Mouse (Mus musculus) intestine, postnatal 0 days (tissue): ENCODE measurements around the gene Slc5a11. TPM values are rescaled to one million over a fixed set of nuclear protein-coding genes. Genes with fewer than 3 reads are reported as not detected.
A peak's percentile ranks its signal among the peaks of the same experiment; 100 is the strongest.

ENCODE experiments used
- ATAC-seq: fragments of 200-750 bp; cut with Nextera tagmentation; 2 replicates; pipeline ENCODE4 v1.8.0; 2017; ENCODE audit warnings: mild to moderate bottlenecking, moderate TSS enrichment, moderate library complexity
- H3K27ac ChIP-seq: fragments of 300-500 bp; sonication (generic); 2 replicates; pipeline ENCODE4 v1.5.1; 2014; ENCODE audit warnings: mild to moderate bottlenecking, low read depth, low read length, moderate library complexity
- H3K27me3 ChIP-seq: fragments of 300-500 bp; sonication (generic); replicated peaks from 2 replicates; pipeline ENCODE4 v1.6.1; 2014; ENCODE audit warnings: low read length, mixed read lengths; ENCODE audit not compliant: control insufficient read depth, insufficient read depth
- H3K36me3 ChIP-seq: fragments of 300-500 bp; sonication (generic); 2 replicates; pipeline ENCODE4 v1.6.1; 2014; ENCODE audit warnings: mild to moderate bottlenecking, moderate library complexity; ENCODE audit not compliant: control insufficient read depth, insufficient read depth
- H3K4me1 ChIP-seq: fragments of 300-500 bp; sonication (generic); replicated peaks from 2 replicates; pipeline ENCODE4 v1.6.1; 2014; ENCODE audit warnings: antibody characterized with exemption, low read length, mixed read lengths; ENCODE audit not compliant: control insufficient read depth, insufficient read depth
- H3K4me2 ChIP-seq: fragments of 300-500 bp; sonication (generic); replicated peaks from 2 replicates; pipeline ENCODE4 v1.6.1; 2014; ENCODE audit warnings: low read depth, mild to moderate bottlenecking, moderate library complexity
- H3K4me3 ChIP-seq: fragments of 300-500 bp; sonication (generic); 2 replicates; pipeline ENCODE4 v1.5.1; 2014; ENCODE audit warnings: low read depth, low read length
- H3K9ac ChIP-seq: fragments of 300-500 bp; sonication (generic); 2 replicates; pipeline ENCODE4 v1.6.1; 2014; ENCODE audit warnings: mild to moderate bottlenecking, low read depth, low read length
- H3K9me3 ChIP-seq: fragments of 300-500 bp; sonication (generic); 2 replicates; pipeline ENCODE4 v1.6.1; 2016; ENCODE audit warnings: mixed run types; ENCODE audit not compliant: control insufficient read depth
- CTCF ChIP-seq: sonication (generic); IDR thresholded peaks from 2 replicates; pipeline ENCODE4 v1.5.1; 2016; ENCODE audit warnings: low read depth, mild to moderate bottlenecking, control low read depth, antibody characterized with exemption, moderate library complexity
- WGBS: fragments of 180-500 bp; shearing (Covaris S2); extraction: QIAGEN DNeasy Blood & Tissue Kit; methylation state at CpG from one replicate; pipeline ENCODE4 v1.1.7; 2014; 5-methylcytosine and 5-hydroxymethylcytosine counted together
- polyA plus RNA-seq: library from polyadenylated mRNA; unstranded; fragments of >200 nt; fragmentation: Nextera tagmentation; extraction: Ambion mirVana; gene quantifications from 2 replicates; pipeline ENCODE4 v1.2.1, GENCODE M21; 2015

Slc5a11 gene
- polyA plus RNA-seq, 1 experiment from 2014 or later, result 25.1 TPM

DNA sequence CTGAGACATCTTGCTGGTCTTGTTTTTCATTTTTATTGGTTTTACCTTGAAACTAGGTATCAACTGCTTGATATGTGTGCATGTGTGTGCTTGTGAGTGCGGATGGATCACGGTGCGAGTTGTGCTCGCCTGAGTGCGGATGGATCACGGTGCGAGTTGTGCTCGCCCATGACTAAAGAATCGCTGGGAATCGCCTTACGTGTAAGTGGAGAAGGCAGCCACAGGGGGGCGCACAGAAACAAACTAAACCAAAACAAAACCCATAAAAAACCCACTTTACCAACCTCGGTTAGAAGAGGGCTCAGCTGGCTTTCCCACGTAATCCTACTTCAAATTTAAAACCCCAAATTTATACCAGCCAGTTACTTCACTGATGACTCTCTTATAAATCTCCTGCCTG lies 9.3 kb upstream of the Slc5a11 start:
- peak; percentile 78 for TF ChIP-seq CTCF
- 28% methylated on average over 14 of the region's 14 CpGs for WGBS
- Histone ChIP-seq H3K4me3 (no peak overlapping the region), H3K27ac (no peak overlapping the region), H3K9me3 (no peaks in the 10 kb centered on the region), H3K4me1 (no peaks in the 10 kb centered on the region; the same call in 1 of the 2 replicates), H3K4me2 (no peak overlapping the region), H3K27me3 (no peaks in the 10 kb centered on the region), H3K36me3 (no peaks in the 10 kb centered on the region), H3K9ac (no peak overlapping the region)
- ATAC-seq, result no peak

DNA sequence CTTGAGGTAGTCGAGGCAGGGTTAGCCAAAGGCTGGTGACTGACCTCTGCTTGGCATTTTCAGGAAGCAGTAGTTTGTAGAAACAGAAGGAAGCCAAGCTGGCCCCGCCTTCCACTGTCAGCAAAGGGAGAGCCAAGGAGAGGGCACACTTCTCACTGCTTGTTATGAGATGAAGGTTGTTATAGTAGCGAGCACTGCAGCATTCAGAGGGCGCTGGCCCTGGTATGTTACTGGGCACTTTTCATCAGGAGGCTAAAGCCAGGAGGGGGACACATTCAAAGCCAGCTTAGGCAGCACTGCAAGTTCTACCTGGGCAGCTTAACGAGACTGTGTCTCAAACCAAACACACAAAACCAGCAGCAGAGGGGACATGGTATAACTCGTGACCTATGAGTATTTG lies 7.0 kb upstream of the Slc5a11 start:
- Histone ChIP-seq H3K4me2 (no peak overlapping the region), H3K9me3 (no peaks in the 10 kb centered on the region), H3K4me1 (no peaks in the 10 kb centered on the region; the same call in 1 of the 2 replicates), H3K4me3 (no peak overlapping the region), H3K36me3 (no peaks in the 10 kb centered on the region), H3K27me3 (no peaks in the 10 kb centered on the region), H3K27ac (no peak overlapping the region), H3K9ac (no peak overlapping the region)
- no peak for TF ChIP-seq CTCF
- ATAC-seq, result no peak
- 55% methylated on average over 6 of the region's 6 CpGs for WGBS

DNA sequence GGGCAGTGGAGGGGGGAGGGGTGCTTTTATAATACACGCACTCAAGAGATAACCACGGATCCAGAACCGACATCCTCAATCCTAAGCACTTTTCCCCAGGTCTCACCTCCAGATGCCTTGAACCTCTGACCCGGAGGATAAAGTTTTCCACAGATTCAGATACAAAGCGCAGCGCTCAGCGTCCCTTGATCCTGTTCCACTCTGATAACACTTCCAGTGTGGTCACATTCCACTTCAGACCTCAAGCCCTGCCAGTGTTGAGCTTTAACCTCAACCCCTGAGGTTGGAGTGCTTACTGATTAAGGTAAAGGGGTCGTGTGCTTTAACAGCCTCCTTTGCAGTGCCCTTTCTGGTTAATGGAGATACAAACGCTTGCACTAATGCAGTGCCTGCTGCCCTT lies 4.7 kb upstream of the Slc5a11 start:
- no peaks in the 10 kb centered on the region for H3K27me3 ChIP-seq
- peak overlapping the region; percentile 41; the same call in 1 of the 2 replicates for H3K27ac ChIP-seq
- H3K9ac ChIP-seq, result no peak overlapping the region
- no peak for TF ChIP-seq CTCF
- H3K4me2 ChIP-seq, result no peak overlapping the region
- H3K9me3 ChIP-seq, result no peaks in the 10 kb centered on the region
- H3K36me3 ChIP-seq, result no peaks in the 10 kb centered on the region
- H3K4me3 ChIP-seq, result no peak overlapping the region
- 27% methylated on average over 9 of the region's 9 CpGs for WGBS
- peak; percentile 64 for ATAC-seq
- H3K4me1 ChIP-seq, result peaks cover 7% of the 10 kb centered on the region; the same call in 1 of the 2 replicates

DNA sequence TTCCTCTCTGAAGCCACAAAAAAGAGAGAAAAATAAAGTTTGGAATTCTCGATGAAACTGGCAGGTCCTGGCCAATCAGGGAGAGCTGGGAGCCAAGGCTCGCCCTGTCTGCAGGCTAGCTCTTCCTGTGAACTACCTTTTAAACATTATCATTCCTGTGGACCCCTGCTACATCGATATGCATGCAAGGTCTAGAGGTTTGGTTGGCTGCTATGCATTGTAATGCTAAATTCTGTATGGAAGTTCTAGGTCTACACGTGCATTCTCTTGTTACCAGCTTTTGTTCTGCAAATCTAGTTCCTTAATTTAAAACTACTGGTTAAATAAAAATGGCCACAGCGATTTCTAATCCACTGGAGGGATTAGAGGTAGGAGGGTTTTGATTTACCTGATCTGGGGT lies 3.1 kb upstream of the Slc5a11 start:
- no peak overlapping the region for H3K27ac ChIP-seq
- peaks cover 8% of the 10 kb centered on the region; the same call in 1 of the 2 replicates for H3K4me1 ChIP-seq
- H3K9ac ChIP-seq, result no peak overlapping the region
- H3K27me3 ChIP-seq, result no peaks in the 10 kb centered on the region
- 74% methylated on average over 5 of the region's 5 CpGs for WGBS
- H3K36me3 ChIP-seq, result no peaks in the 10 kb centered on the region
- H3K4me2 ChIP-seq, result no peak overlapping the region
- no peak for ATAC-seq
- TF ChIP-seq CTCF, result no peak
- no peaks in the 10 kb centered on the region for H3K9me3 ChIP-seq
- H3K4me3 ChIP-seq, result no peak overlapping the region

DNA sequence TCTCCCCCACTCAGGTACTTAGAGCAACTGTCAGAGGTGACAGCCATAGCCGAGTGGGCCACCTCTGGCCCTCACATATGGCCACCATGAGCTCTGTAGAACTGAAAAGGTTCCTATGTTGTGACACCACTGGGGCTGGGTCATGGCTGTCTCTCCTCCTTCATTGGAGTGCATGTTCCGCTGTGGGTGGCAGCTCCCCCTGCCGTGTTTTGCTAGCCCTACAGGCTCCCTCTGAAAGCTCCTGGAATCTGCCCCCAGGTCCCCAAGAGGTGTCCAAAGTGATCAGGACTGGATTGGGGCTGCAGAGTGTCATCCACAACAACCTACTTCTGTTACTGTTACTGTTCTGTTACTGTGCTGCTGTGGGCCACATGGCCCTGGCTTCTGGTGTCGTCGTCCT lies 2.3 kb upstream of the Slc5a11 start:
- WGBS, result 87% methylated on average over 5 of the region's 5 CpGs
- TF ChIP-seq CTCF, result no peak
- Histone ChIP-seq H3K27me3 (no peaks in the 10 kb centered on the region), H3K4me3 (no peak overlapping the region), H3K9me3 (no peaks in the 10 kb centered on the region), H3K27ac (no peak overlapping the region), H3K9ac (no peak overlapping the region), H3K4me1 (peaks cover 8% of the 10 kb centered on the region; the same call in 1 of the 2 replicates), H3K4me2 (no peak overlapping the region), H3K36me3 (no peaks in the 10 kb centered on the region)
- ATAC-seq, result no peak

DNA sequence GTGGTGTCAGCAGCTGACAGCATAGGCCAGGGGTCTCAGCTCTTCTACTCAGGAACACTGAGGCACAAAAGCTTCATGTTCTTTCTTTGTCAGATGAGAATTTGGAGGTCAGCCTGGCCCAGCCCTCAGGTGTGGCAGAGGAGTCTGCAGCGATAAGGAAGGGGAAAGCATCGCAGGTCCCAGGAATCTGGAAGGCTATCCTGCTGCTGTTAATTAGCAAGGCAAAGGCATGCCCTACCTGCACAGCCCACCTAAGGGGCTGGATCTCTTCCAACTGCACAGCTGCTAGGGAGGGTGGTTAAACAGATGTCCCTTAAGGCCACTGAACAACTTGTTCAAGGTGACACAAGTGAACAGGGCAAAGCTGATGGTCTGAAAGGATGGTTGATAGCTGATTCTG lies 558 bp downstream of the Slc5a11 start:
- Histone ChIP-seq H3K4me1 (0 out of 2 replicates have a peak, but pooled peaks cover 8% of the 10 kb centered on the region), H3K9me3 (no peaks in the 10 kb centered on the region), H3K36me3 (no peaks in the 10 kb centered on the region), H3K27ac (peak overlapping the region; percentile 79), H3K9ac (0 out of 2 replicates have a peak overlapping the region, but pooled peaks have one; percentile 26), H3K4me3 (peak overlapping the region; percentile 11; the same call in 1 of the 2 replicates), H3K27me3 (no peaks in the 10 kb centered on the region), H3K4me2 (peak overlapping the region; percentile 58)
- no peak for ATAC-seq
- no peak for TF ChIP-seq CTCF
- WGBS, result 30% methylated on average over 2 of the region's 2 CpGs
